Mouse (Mus musculus): ENCODE measurements around the gene Tnfrsf4.

Tnfrsf4 gene

DNA sequence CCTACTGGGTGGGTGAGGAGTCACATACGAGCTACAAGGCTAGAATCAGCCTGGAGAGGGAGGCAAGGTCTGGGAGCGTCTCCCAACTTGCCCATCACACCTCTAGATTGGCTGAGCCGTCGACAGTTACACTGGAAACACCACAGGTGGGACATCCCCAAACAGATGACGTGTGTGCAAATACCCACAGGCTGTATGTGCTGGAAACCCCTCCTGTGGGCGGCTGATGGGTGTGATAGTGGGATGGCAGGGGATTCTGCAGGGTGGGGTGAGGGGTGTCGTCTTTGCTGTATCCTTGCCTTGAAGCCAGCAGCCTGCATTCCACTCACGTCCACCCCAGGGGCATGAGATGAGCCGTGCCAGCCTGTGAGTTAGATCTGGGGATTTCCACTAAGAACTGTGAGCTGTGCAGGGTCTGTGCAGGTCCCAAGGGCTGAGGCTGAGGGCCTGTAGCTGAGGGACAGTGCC lies 17.0 kb downstream of the Tnfrsf4 start:
- DNase-seq: peak in 1 of 2 experiments; percentile 19

DNA sequence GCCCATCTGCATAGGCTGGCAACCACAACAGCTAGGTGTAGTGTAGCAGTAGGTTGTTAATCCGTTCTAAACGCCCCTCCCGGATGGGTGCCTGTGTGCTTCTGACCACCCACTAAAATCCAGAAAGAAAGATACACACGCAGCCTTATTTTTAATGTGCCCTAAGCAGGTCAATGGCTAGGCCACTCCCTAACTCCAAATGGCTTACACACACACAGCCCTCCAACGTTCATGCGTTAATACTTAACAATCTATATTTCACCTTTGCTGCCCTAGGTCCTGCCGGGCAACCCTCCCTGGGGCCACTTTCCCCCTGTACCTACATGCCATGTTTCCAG lies 17.6 kb downstream of the Tnfrsf4 start:
- DNase-seq: no peak

DNA sequence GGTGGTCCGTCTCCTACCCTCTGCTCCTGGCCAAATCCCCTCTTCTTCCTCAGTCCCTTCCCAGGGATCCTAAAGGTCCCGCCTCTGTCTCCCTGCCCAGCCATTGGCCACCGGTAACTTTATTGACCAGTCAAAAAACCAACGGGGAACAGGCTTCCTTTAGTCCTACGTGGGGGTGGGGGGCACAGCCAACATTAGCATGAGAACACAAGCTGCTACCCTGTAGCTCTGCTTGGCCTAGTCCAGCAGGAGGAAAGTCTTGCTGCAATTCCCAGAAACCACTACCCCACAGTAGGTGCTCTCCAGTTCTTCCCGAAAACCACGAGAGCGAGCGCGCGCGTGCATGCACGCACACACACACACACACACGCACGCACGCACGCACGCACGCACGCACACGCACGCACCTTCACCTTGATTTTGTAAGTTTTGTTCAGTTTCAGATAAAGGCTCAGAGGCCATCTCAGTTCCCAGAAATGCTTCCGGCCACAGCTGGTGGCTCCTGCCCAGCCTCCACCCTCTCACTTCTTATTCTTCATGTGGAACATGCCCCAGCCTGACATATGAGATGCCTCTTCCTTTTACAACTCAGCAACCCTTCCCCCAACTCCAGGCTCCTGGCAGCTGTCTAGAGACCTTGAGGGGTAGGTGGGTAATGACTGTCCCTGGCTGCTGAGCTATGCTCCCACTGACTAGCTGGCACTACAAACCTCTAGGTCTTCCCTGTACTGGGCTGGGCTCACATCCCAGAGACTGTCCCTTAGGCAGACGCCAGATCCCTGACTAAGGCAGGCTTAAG lies 18.1 kb downstream of the Tnfrsf4 start:
- peak; percentile 83 to 90 for DNase-seq

DNA sequence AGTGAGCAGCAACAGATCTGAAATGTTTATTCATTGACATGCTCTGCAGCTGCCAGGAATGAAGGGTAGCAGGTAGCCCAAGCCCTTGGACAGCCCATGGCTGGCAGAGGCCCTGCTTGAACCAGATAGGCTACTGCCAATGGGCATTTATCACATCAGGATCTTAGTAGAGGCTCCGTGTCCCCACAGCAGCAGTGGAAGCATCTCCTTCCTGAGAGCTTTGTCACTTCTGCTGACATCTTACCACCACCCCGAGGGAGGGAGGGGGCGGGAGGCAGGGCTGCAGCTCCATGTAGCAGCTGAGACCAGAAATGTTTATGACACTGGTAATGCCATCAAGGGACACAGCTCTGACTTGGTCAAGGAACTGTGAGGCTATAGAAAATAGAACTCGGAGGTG lies 19.2 kb downstream of the Tnfrsf4 start:
- DNase-seq: no peak

DNA sequence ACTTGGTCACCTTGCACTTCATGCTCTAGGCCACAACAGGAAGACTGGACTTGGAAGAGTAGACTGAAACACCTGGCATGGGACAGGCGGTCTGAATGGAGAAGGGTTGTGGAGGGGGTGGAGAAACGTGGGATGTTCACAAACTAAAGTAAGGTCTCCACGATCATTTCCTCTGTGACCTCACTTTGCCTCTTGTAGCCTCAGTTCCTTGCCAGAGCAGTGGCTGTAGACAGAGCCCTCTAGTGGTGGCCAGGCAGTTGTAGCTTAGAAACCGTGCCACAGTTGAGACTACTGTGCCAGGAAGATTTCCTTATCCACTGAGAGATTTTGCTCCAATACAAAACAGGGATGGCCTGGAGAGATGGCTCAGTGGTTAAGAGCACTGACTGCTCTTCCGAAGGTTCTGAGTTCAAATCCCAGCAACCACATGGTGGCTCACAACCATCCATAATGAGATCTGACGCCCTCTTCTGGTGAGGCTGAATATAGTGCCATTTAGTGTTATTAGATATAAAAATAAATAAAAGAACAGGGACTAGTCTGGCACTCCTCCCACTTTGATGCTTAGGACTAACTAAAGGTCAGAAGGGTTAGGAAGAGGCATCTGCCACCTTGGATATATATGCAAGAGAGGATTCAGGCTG lies 20.0 kb downstream of the Tnfrsf4 start:
- peak; percentile 55 to 64 for DNase-seq

DNA sequence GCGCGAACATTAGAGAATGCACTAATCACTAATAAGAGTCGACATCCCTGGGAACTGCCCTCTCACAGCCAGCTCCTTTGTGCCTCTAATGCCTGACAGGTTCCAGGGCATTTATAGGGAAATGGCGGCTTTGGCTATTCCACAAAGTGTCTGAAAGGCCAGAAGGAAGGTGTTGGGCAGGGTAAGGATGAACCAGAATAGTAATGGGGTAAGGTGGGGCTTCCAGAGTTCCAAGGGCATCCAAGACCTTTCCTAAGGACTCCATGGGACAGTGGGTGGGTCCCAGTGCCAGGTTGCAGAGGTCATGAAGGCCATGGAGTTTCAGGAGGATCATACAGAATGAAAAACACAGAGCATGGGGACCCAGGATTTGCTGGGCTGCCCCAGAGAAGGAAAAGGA lies 20.7 kb downstream of the Tnfrsf4 start:
- no peak for DNase-seq

DNA sequence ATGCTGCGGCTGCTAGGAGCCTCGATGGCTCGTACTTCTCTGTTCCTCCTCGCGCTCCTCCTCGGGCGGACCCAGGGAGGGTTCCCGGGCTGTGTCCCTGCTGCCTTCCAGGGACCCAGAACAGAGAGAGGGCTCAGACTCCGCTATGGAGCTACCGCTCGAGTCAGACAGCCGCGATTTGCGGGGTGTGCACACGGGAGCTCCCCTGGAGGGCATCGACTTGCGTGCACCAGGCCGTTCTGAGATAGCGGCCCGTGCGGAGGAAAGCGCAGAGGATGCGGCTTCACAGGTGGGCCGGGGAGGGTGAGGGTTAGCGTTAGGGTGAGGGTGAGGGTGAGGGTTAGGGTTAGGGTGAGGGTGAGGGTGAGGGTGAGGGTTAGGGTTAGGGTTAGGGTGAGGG lies 21.3 kb downstream of the Tnfrsf4 start:
- peak in 1 of 2 experiments; percentile 30 for DNase-seq

DNA sequence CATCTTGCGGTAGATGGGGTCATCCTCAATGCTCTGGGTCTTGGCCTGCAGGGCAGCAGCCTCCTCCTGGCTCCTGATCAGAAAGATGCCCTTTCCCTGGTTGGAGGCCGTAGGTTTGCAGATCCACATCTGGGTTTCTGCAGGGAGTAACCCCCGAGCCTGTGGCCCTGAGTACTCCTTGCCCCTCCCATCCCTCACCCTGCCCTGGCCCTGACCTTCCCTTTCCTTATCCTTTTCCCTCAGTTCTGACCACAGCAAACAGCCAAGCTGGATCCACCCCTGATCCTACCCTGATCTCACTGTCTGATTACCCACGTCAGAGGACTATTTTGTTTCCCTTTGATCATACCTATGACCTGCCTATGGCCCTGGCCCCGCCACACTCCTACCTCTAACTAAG lies 31.1 kb downstream of the Tnfrsf4 start:
- DNase-seq: no peak

DNA sequence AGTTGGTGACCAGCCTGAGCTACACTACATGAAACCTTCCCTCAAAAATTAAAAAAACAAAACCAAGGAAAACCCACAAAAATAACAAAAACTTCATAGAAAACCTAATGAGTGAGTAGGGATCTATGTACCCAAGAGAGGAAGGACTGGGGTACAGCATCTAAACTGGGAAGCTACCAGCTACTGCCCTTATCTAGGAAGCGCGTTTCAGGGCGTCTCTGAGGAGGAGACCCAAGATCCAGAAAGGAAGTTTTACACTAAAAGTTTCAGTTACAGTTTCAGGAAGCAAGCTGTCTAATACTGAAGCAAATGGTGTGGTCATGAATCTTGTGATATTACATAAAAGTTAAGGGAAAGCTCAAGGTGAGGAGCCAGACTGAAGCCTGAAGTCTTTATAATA lies 36.1 kb downstream of the Tnfrsf4 start:
- DNase-seq: no peak

DNA sequence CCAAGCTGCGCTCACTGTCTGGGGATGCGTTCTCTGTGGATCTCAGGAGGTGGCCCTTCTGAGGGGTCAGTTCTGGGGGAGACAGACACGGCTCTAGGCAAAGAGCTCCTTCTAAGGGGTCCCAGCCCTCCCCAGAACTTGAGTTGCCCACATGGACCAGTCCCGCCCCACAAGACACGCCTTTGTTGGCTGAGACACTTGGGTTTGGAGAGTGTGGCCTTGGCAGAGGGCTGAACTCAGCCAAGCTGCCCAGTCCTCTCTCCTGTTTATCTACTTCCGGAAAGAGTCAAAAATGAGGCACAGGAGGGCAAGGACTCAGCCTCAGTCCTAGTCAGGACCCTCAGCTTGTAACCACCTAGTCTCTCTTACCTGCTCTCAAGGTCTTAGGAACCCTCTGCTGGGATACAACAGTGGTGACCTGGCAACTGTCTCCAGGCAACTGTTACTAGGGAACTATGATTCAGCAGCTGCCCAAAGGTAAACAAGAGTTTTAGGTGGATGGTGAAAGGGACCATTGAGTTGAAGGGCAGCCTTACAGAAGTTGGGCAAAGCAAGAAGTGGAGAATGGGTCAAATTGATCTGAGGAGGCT lies 36.8 kb downstream of the Tnfrsf4 start:
- no peak for DNase-seq

DNA sequence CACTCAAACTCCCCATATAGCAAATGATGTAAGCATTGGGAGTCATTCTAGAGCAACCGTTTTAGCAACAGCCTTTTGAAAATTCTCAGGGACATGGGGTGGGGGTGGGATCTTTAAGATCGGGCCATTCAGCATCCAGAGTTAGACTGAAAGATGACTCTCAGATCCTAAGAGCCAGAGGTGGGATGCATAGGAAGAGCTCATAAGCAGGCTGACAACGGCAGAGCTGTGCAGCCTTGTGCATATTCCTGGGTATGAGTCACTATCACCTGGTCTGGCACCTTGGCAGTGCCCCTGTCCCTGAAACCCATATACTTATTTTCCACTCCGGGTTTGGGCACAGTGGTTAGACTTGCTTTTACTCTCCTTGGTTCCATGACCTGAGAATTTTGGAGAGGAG lies 39.5 kb downstream of the Tnfrsf4 start:
- DNase-seq: no peak

DNA sequence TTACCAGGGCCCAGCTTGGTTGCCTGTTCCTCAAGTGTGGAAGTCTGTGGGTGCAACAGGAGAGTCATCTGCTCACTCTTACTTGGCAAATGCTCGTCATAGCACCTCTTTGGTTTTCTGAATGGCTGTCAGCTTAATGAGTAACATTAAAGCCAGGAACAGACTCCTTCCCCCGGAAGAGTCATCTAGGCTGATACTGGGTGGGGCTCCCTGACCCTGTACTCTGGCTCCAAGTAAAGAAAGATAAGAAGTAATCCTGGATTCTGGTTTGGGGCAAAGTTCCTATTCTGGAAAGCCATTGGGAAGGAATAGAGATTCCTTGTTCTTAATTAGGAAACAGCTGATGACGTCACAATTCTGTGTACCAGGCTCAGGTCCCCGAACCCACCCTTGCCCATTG lies 40.5 kb downstream of the Tnfrsf4 start:
- DNase-seq: no peak

DNA sequence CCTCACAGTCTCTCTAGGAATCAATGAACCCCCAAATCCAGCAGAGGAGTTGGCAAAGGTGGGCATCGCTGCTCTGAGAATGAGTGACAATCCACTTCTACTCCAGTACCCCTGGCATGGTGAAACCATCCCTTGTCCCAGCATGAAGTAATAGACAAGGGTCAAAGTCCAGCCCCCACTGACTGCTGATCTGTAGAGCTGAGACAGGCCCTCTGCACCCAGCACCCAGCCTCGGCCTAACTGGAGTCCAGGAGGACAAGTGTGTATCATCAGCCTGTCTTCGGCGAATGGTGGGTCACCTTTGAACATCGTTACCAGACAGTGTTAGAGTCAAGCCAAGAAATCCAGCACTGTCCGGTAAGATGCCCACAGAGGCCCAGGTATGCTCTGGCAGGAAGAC lies 41.0 kb downstream of the Tnfrsf4 start:
- no peak for DNase-seq

DNA sequence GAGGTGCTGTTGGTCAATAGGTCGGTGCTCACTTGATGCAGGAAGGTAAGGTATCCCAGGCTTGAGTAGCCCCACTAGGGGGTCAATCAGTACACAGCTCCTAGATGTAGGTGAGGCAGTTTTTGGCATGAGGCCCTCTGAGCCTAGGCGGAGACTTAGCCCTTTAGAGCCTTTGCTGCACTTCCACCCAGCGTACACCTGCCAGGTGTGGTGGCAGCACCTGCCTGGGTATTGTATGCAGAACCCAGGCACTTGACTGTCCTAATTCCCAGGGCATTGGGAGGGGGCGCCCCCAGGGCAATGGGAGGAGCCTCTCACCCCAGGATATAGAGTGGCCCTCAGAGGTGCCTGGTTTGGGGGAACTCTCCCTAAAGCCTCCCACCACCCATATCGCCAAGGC lies 41.5 kb downstream of the Tnfrsf4 start:
- no peak for DNase-seq

DNA sequence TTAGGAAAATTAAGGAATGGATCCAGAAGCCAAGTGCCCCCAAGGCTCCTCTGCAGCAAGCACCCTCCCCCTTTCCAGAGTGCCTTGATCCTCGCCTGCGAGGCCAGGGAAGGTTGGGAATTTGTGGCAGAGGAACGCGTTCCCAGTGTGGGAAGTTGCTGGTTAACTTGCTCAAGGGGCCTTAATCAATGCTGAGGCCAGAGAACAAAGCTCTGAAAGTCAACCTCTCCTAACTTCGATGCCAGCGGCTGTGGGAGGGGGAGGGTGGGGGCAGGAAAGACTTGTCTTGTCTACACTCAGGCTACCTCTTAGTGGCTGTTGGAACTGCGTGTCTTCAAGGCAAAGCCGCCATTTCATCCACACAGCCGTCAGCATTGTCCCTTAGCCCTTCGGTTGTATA lies 44.1 kb downstream of the Tnfrsf4 start:
- DNase-seq: no peak

DNA sequence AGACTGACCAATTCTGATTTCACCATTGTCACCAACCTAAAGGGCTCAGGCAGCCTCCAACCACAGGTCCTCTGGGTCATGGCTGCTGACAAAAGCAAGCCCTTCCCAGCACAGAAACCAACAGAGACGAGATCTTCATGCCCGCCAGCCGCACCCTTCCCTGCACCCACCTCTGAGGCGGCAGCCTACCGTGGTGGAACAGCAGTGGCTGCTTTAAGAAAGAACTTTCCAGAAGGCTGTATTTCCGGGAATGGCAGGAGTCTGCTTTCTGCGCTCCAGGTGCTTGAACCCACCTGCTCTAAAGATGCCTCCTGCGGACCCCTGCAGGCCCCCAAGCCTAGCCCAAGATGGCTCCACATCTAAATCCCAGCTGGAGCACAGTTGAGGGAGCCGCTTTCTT lies 45.2 kb downstream of the Tnfrsf4 start:
- DNase-seq: no peak

DNA sequence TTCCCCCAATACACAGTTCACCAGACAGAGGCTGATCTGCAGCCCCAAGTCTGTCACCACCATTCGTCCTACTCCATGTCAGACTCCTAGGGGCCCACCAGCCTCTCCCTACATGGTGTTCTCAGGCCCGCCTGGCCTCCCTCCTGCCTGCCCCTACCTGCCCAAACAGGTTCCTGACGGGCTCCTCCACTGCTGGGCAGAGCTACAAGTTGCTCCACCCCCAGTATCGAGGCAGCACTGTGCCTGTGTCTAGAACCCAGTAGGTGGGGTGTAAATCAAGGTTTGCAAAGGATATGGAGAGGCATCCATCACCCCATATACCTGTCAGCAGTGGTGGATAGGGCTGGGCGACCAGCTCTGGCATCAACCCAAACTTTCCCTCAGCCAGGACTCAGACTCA lies 45.6 kb downstream of the Tnfrsf4 start, which contains the start of gene Ttll10:
Ttll10 (minus strand) TSS at position 154 of the 400 bp plus-strand sequence.
- DNase-seq: no peak

DNA sequence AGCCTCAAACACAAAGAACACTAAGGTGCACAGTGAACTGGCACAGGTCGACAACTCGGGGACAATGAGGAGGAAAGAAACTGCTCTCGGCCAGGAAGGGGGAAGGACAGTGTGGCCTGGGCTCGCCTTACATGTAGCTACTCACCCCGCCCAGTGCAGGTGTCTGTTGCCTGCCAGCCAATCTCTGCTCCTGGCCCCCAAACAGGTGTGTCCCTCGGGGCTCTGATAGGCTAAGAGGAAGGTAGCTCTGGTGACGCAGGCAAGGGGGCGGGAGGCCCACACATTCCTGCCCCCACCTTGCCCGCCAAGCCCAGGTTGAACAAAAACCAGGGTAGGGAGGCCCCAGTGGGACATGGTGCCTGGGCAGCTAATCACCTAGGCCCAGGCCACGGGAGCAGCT lies 46.1 kb downstream of the Tnfrsf4 start:
- no peak for DNase-seq

DNA sequence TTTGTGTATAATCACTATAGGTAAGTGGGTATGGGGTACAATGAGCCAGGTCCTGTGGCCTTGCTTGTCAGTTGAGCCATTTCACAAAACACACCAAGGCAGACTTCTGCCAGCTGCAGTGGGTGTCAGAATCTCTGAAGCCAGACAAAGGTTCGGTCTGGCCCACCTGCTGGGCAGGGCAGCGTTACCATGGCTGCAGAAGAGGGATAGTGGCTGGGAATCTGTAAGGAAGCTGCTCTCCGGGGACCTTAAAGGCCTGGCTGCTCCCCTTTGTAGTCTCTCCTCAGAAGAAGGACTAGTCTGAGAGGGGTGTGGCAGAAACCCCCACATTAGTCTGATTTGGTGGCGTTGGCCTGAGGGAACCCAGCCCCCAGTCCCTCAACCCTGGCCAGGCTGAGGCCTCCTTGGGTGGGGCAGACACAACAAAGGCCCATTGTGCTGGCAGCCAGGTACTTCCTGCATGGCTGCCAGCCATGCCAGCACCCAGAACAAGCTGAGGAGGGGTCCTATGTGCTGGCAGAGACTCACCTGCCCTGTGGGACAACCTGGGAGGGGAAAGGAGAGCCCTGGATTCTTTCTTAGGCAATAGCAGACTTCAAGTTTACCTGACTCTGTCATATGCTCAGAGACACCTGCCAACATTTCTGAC lies 50.3 kb downstream of the Tnfrsf4 start:
- no peak for DNase-seq

DNA sequence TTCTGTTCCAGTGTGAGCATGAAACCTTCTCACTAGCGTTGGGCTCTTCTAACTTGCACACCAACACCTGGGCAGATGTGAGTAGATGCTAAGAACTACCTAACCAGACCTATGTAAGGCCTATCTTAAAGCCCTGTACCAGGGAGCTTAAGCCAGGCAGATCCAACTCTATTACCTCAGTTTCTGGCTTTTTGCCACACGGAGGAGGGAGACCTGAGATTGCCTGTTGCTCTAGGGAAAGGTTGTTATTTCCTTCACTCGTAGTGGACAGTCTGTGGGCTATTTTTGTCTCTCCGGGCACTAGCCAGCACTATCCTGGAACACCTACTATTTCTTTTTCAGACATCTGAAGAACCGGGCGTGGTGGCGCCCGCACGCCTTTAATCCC lies 50.9 kb downstream of the Tnfrsf4 start:
- no peak for DNase-seq

DNA sequence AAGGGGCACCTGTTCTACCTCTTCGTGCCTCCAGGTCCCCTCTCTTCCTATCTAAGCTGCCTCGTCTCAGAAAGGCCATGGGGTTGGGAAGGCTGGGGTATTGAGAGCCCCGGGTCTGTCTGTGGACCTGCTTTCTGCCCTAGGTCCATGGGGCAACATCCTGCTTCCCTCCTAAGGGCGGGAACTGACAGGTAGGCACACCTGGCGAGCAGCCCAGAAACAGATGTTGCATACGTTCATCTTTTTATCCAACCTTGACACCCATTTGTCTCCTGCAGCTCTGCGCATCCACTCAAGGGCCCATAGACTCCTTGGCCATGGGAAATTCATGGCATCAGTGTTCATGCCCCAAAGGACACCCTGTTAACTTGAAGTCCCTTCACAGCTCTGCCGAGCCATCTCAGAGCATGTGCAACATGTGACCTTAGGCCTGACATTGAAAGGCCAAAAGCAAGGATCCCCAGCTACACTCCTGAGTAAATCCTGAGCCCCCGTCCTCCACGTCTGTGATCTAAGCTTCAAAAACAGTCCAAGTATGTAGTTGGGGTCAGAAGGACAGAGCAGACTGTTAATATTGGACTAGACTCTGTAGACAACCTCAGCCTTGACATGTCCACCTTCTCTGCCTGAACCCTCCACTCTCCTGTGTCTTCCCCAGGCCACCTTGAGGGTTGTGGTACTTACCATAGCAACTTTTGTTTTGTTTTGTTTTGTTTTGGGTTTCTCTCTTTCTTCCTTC lies 51.7 kb downstream of the Tnfrsf4 start:
- DNase-seq: no peak
